Mouse (Mus musculus) liver, postnatal 0 days (tissue): Measurements from ENCODE around the gene Utrn.

Experiments
- CTCF ChIP-seq: sonication (generic); IDR thresholded peaks from 2 replicates; pipeline ENCODE4 v1.5.1; 2016; ENCODE audit warnings: antibody characterized with exemption, low read depth
- EP300 ChIP-seq: IDR thresholded peaks from 2 replicates; pipeline ENCODE4 v1.6.1; 2016; ENCODE audit warnings: antibody characterized with exemption, low read depth, mild to moderate bottlenecking

- TF ChIP-seq CTCF (no peak), EP300 (no peak)
Measured at GRCm38 (mm10) chr10:12399450-12399849, 469.7 kb downstream of the Utrn start.
